Mouse (Mus musculus): Measurements from ENCODE around the gene 2510009E07Rik. TPM values are rescaled to one million over a fixed set of nuclear protein-coding genes. Genes with fewer than 3 reads are reported as not detected.
"Not testable (repeated sequence)": the region's sequence is repeated elsewhere in the genome, so short reads cannot be mapped to it uniquely, and the experiment has no call there.

The 2510009E07Rik gene
- polyA plus RNA-seq, 1 experiment from 2014 or later = 19.5 TPM

DNA sequence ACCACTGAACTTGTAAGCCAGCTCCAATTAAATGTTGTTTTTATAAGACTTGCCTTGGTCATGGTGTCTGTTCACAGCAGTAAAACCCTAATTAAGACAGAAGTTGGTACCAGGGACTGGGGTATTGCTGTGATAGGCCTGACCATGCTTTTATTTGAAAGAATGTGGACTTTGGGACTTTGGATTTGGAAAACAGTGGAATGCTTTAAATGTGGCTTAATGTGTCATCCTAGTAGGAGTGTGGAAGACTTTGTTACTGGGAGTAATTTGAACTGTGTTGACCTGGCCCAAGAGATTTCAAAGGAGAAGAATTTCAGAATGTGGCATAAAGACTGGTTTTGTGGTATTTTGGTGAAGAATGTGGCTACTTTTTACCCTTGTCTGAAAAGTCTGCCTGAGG is 21.4 kb downstream of the 2510009E07Rik start:
- not testable (repeated sequence) for ATAC-seq (ENCODE audit: insufficient read depth, low FRiP score, low read depth); H3K9me3 ChIP-seq; H3K4me2 ChIP-seq; H3K36me3 ChIP-seq; H3K27ac ChIP-seq; H3K9ac ChIP-seq; H3K4me1 ChIP-seq; H3K27me3 ChIP-seq (replicated peaks); H3K4me3 ChIP-seq (replicated peaks)

DNA sequence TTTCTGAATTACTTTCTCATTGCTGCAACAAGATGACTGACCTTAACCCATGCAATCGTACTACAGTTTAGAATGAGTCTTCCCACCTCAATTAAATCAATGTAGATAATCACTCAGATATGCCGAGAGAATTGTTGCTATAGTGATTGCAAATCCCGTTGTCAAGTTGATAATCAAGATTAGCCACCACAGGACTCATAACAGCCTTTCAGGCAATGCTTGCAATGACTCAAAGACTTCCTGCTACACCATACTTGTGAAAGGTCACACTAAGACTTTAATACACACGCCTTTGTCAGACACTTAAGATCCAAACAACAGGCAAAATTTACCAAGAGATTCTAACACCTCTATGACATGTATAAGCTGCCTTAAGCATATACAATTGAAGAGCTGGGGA is 22.6 kb downstream of the 2510009E07Rik start:
- Histone ChIP-seq H3K36me3 (peaks cover 3% of the 10 kb centered on the region; the same call in 1 of the 2 replicates), H3K4me3 (replicated peaks) (no peak overlapping the region), H3K4me2 (no peak overlapping the region), H3K27ac (no peak overlapping the region), H3K9ac (no peak overlapping the region), H3K27me3 (replicated peaks) (no peaks in the 10 kb centered on the region), H3K9me3 (no peaks in the 10 kb centered on the region), H3K4me1 (no peaks in the 10 kb centered on the region)
- ATAC-seq (ENCODE audit: insufficient read depth, low FRiP score, low read depth) = no peak
- WGBS = 75% methylated on average over 4 of the region's 4 CpGs

DNA sequence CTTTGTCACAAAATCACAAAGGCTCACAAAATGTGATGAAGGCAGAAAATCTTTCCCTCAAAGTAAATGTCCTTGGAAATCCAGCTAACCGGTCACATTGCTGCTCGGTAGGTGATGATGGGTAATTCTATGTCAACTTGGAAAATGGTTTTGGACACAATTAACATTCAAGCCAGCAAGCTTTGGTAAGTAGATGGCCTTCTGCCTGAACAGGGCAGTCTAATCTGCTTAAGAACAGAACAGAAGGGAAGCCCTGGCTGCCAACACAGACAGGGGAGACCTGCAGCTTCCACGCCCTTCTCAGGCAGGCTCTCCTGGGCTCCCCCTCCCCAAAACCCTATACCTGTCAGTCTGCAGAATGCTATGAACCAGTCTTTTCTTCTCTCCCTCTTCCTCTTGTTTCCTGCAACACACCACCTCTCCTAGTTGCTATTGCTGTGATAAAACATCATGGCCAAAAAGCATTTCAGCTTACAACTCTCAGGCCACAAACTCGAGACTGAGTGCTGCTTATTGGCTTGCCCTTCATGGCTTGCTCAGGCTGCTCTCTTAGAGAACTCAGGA is 29.0 kb downstream of the 2510009E07Rik start:
- no peak overlapping the region for H3K4me3 ChIP-seq (replicated peaks)
- H3K9me3 ChIP-seq = no peaks in the 10 kb centered on the region
- ATAC-seq (ENCODE audit: insufficient read depth, low FRiP score, low read depth) = no peak
- no peaks in the 10 kb centered on the region for H3K4me1 ChIP-seq
- H3K27ac ChIP-seq = no peak overlapping the region
- no peak overlapping the region for H3K9ac ChIP-seq
- no peaks in the 10 kb centered on the region for H3K27me3 ChIP-seq (replicated peaks)
- no peaks in the 10 kb centered on the region for H3K36me3 ChIP-seq
- no peak overlapping the region for H3K4me2 ChIP-seq
- WGBS = 38% methylated on average over 4 of the region's 4 CpGs

DNA sequence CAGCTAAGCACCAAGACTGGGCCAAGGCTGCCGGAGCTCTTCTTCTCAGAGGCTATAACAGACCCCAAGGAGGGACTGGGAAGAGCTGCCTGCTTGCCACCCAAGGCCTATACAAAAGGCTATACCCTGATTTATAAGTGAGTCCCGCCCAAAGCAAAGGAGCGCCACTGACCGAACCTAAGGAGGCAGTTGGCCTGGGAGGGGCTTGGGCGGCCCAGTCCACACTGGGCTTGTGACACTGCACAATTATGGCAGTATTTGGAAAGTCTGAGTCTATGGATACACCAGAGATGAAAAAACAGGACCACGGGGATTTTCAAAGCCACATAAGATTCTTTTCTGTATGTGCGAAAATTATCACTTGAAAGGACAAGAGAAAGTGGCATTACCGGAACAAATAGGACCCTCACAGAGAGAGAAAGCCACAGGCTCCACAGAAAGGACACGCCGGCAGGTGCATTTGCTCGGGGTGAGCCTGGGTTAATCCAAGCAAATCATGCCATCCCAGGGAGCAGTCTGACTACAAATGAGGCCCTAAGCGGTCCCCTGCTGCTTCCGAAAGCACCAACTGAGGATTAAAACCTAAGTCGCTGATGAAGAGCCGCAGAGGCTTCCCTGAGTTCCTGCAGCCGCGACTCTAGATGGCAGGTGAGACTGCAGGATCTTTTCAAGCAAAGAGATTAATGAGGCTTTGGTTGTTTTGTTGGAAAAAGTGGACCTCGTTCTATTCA is 29.7 kb downstream of the 2510009E07Rik start:
- WGBS = 45% methylated on average over 18 of the region's 18 CpGs
- no peaks in the 10 kb centered on the region for H3K4me1 ChIP-seq

DNA sequence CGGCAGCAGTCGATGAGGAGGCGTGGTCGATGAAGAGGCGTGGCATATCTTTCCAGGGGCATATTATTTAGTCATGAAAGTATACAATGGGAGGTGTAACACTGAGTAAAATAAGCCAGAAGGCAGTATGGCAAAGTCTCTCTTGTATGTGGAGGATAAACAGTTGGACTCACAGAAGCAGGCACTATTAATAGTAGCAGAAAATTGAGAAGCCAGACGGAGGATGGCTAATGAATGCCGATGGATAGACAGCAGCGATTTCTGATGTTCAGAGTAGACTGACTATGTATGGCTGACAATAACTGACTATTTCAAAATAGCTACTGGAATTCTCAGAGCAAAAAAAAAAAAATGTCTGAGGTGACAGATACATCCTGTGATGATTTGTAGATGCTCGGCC is 38.5 kb downstream of the 2510009E07Rik start:
- H3K9me3 ChIP-seq = no peaks in the 10 kb centered on the region
- no peaks in the 10 kb centered on the region for H3K36me3 ChIP-seq
- H3K4me1 ChIP-seq = no peaks in the 10 kb centered on the region
- no peak overlapping the region for H3K9ac ChIP-seq
- no peak for ATAC-seq (ENCODE audit: insufficient read depth, low FRiP score, low read depth)
- WGBS = 86% methylated on average over 9 of the region's 9 CpGs
- H3K4me2 ChIP-seq = no peak overlapping the region
- H3K4me3 ChIP-seq (replicated peaks) = no peak overlapping the region
- H3K27me3 ChIP-seq (replicated peaks) = no peaks in the 10 kb centered on the region
- no peak overlapping the region for H3K27ac ChIP-seq

More for the DNA sequence above, 29.7 kb downstream of the 2510009E07Rik start:
- H3K4me2 ChIP-seq = no peak overlapping the region
- no peak overlapping the region for H3K9ac ChIP-seq
- H3K27me3 ChIP-seq (replicated peaks) = no peaks in the 10 kb centered on the region
- no peaks in the 10 kb centered on the region for H3K9me3 ChIP-seq
- no peaks in the 10 kb centered on the region for H3K36me3 ChIP-seq
- ATAC-seq (ENCODE audit: insufficient read depth, low FRiP score, low read depth) = no peak
- no peak overlapping the region for H3K27ac ChIP-seq
- H3K4me3 ChIP-seq (replicated peaks) = no peak overlapping the region

DNA sequence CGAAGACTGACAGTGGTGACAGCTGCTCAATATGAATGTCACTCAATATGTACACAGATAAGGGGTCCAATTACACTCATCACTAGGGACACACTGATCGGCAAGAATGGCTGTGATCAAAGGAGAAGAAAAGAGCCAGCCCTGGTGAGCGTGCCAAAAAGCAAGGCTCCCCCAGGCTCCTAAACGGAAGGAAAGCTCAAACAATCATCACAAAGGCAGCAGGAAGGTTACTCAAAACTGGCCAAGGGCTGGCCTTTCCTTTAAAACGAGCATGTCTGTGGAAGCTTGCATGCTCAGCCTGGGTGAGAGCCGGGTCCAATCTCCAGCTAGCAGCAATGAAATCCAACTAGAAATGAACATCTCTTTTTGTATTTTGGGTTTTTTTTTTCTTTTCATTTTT is 39.2 kb downstream of the 2510009E07Rik start:
- H3K4me1 ChIP-seq = no peaks in the 10 kb centered on the region
- 45% methylated on average over 6 of the region's 6 CpGs for WGBS
- no peak overlapping the region for H3K4me2 ChIP-seq
- ATAC-seq (ENCODE audit: insufficient read depth, low FRiP score, low read depth) = no peak
- H3K27ac ChIP-seq = no peak overlapping the region
- no peaks in the 10 kb centered on the region for H3K27me3 ChIP-seq (replicated peaks)
- no peaks in the 10 kb centered on the region for H3K36me3 ChIP-seq
- no peaks in the 10 kb centered on the region for H3K9me3 ChIP-seq
- no peak overlapping the region for H3K9ac ChIP-seq
- H3K4me3 ChIP-seq (replicated peaks) = no peak overlapping the region

DNA sequence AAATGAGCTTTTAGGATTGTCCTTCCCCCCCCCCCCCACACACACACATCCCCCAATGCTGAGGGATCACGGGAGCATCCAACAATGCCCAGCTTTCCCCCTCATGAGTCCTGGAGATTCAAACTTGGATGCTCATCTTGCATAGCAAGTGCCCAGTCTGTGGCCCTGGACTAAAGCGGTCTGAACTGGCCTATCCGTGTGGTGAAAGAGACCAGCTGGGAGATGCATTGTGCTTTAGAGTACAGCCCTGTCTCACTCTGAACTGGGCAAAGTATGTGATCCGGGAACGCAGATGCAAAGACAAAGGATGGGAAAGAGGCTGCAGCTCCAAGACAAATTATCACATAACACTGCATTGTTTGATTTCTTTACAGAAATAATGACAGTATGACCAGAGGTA is 40.1 kb downstream of the 2510009E07Rik start:
- no peak overlapping the region for H3K27ac ChIP-seq
- no peaks in the 10 kb centered on the region for H3K9me3 ChIP-seq
- H3K36me3 ChIP-seq = no peaks in the 10 kb centered on the region
- 85% methylated on average over 5 of the region's 5 CpGs for WGBS
- no peak overlapping the region for H3K4me3 ChIP-seq (replicated peaks)
- no peak overlapping the region for H3K9ac ChIP-seq
- no peak overlapping the region for H3K4me2 ChIP-seq
- no peaks in the 10 kb centered on the region for H3K4me1 ChIP-seq
- H3K27me3 ChIP-seq (replicated peaks) = no peaks in the 10 kb centered on the region
- ATAC-seq (ENCODE audit: insufficient read depth, low FRiP score, low read depth) = no peak

DNA sequence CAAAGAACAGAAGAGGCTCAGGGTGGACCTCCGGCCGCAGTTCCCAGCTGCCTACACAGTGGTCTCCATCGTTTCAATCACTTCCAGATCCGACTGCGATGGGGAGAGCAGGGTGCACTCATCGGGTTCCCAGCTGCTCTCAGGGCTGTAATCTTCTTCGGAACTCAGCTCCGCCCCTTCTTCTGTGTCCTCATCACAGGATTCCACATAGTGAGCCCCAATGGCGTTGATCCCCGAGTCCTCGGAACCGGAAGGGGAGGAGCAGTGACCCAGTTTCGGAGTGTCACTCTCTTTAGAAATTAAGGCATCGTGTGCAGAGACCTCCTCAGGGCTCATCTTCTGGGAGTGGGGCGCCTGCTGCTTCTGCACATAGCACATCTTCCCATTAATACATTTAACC is 41.3 kb downstream of the 2510009E07Rik start:
- WGBS = 80% methylated on average over 15 of the region's 15 CpGs
- ATAC-seq (ENCODE audit: insufficient read depth, low FRiP score, low read depth) = no peak
- Histone ChIP-seq H3K27ac (no peak overlapping the region), H3K27me3 (replicated peaks) (no peaks in the 10 kb centered on the region), H3K36me3 (no peaks in the 10 kb centered on the region), H3K9me3 (no peaks in the 10 kb centered on the region), H3K4me1 (no peaks in the 10 kb centered on the region), H3K4me2 (no peak overlapping the region), H3K4me3 (replicated peaks) (no peak overlapping the region), H3K9ac (no peak overlapping the region)

DNA sequence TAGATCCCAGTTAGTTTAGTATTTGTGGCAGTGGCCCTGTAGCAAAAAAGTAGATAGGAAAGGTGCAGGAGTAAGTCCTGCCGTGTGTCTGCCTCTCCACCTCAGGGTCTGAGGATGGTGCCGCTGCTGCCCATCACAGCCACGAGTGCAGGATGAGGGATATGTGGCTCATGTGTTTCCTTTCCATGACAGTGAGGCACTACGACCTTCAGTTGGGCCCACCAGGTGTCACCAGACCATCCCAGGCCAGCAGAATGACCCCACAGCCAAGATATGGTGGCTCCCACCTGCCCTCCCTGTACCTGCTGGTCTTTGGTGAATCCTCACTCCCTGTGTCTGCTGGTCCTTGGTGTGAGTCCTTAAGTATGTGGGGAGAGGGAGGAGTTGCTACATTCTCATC is 43.3 kb downstream of the 2510009E07Rik start:
- Histone ChIP-seq H3K9ac (no peak overlapping the region), H3K4me3 (replicated peaks) (no peak overlapping the region), H3K4me2 (no peak overlapping the region), H3K9me3 (no peaks in the 10 kb centered on the region), H3K27ac (no peak overlapping the region), H3K27me3 (replicated peaks) (no peaks in the 10 kb centered on the region), H3K36me3 (no peaks in the 10 kb centered on the region), H3K4me1 (no peaks in the 10 kb centered on the region)
- 80% methylated on average over 4 of the region's 4 CpGs for WGBS
- ATAC-seq (ENCODE audit: insufficient read depth, low FRiP score, low read depth) = no peak

DNA sequence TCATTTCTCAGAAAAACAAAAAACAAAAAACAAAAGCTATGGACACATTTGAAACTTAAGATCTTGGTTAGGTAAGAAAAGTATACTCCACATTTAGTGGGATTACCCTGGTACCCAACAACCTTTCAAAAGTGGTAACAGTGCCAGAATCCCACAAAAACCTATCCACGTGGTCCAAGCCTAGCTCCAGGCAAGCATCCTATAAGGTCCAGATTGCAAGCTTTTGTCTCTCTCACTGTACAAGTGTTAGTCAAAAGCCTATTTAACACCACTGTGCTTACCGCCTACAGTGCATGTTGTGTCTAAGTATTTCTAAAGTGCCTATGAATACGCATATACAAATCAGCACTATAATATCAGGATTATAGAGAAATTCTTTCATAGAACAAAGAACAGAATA is 44.2 kb downstream of the 2510009E07Rik start:
- Histone ChIP-seq H3K4me3 (replicated peaks) (no peak overlapping the region), H3K9me3 (no peaks in the 10 kb centered on the region), H3K36me3 (no peaks in the 10 kb centered on the region), H3K4me1 (no peaks in the 10 kb centered on the region; the same call in 1 of the 2 replicates), H3K27ac (no peak overlapping the region), H3K27me3 (replicated peaks) (no peaks in the 10 kb centered on the region), H3K9ac (no peak overlapping the region), H3K4me2 (no peak overlapping the region)
- ATAC-seq (ENCODE audit: insufficient read depth, low FRiP score, low read depth) = no peak
- 82% methylated on average over 3 of the region's 3 CpGs for WGBS

DNA sequence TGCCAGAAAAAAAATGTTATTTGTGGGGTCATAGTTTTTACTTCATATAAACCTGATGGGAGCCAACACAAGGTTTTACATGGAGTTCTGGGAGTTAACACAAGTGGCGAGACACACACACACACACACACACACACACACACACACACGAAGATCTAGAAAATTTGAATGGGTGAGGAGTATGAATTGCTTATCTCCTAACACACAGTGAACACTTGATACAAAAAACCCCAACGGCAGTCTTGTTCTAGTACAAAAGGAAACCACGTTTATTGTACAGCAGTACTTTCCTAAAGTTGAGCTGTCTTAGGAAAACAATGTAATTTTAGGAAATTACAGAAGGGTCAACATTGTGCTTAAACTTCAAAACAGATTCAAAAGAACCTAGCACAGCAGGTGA is 45.7 kb downstream of the 2510009E07Rik start:
- no peaks in the 10 kb centered on the region for H3K9me3 ChIP-seq
- peaks cover 9% of the 10 kb centered on the region for H3K4me1 ChIP-seq
- WGBS = 64% methylated on average over 4 of the region's 4 CpGs
- no peak overlapping the region for H3K9ac ChIP-seq
- ATAC-seq (ENCODE audit: insufficient read depth, low FRiP score, low read depth) = no peak
- H3K4me2 ChIP-seq = no peak overlapping the region
- no peak overlapping the region for H3K27ac ChIP-seq
- H3K27me3 ChIP-seq (replicated peaks) = no peaks in the 10 kb centered on the region
- H3K4me3 ChIP-seq (replicated peaks) = no peak overlapping the region
- no peaks in the 10 kb centered on the region for H3K36me3 ChIP-seq

DNA sequence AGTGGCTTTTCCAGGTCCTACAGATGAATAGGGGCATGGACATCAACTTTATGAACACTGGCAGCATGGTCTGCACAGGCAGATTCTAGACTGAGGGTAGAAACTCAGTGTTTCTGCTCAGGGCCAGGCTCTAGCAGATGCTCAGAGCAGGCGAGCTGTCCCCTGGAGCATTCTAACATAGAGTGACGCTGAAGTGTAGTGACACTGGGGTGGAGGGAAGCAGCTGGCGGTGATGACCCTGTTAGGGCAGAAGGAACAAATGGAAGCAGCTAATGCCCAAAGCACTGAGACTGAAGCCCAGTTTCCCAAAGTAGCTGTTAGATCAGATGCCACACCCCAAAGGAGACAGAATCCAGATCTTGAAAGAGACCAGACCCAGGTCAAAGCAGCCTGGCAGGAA is 48.0 kb downstream of the 2510009E07Rik start:
- WGBS = 87% methylated on average over 3 of the region's 3 CpGs
- ATAC-seq (ENCODE audit: insufficient read depth, low FRiP score, low read depth) = no peak
- Histone ChIP-seq H3K27ac (no peak overlapping the region), H3K4me3 (replicated peaks) (no peak overlapping the region), H3K9me3 (no peaks in the 10 kb centered on the region), H3K4me2 (no peak overlapping the region), H3K27me3 (replicated peaks) (no peaks in the 10 kb centered on the region), H3K4me1 (peaks cover 14% of the 10 kb centered on the region), H3K36me3 (no peaks in the 10 kb centered on the region), H3K9ac (no peak overlapping the region)

DNA sequence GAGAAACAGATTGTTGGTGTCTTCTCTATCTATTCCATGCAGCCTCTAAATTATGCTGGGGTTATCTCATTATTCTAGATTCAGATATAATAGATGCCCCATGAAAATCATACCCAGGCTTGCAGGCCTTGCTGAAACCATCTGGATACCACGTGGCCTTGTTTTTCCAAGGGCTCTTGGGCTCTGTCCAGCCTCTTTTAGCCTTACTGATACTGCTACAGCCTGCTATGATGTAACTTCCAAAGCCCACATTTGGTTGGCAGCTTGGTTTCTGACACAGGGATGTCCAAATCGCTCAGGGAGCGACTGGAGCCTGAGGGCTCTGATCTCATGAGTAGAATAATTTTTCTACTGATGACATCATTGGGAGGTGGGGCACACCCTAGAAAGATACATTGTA is 48.5 kb downstream of the 2510009E07Rik start:
- Histone ChIP-seq H3K9me3 (no peaks in the 10 kb centered on the region), H3K4me3 (replicated peaks) (no peak overlapping the region), H3K27me3 (replicated peaks) (no peaks in the 10 kb centered on the region), H3K4me1 (peaks cover 14% of the 10 kb centered on the region), H3K36me3 (no peaks in the 10 kb centered on the region), H3K27ac (no peak overlapping the region), H3K4me2 (no peak overlapping the region), H3K9ac (no peak overlapping the region)
- 85% methylated on average over 3 of the region's 3 CpGs for WGBS
- ATAC-seq (ENCODE audit: insufficient read depth, low FRiP score, low read depth) = no peak

Measured in stomach, embryonic 15.5 days (tissue).